Mouse (Mus musculus) intestine, embryonic 15.5 days (tissue): ENCODE measurements around the gene Gm36028. TPM values are rescaled to one million over a fixed set of nuclear protein-coding genes. Genes with fewer than 3 reads are reported as not detected.

ENCODE experiments used
- ATAC-seq: fragments of 200-750 bp; cut with Nextera tagmentation; 2 replicates; pipeline ENCODE4 v1.8.0; 2017; ENCODE audit warnings: moderate TSS enrichment, moderate library complexity
- H3K27ac ChIP-seq: fragments of 300-500 bp; sonication (generic); 2 replicates; pipeline ENCODE4 v1.5.1; 2015; ENCODE audit warnings: mild to moderate bottlenecking, inconsistent platforms
- H3K27me3 ChIP-seq: fragments of 300-500 bp; sonication (generic); replicated peaks from 2 replicates; pipeline ENCODE4 v1.6.1; 2015; ENCODE audit warnings: inconsistent platforms
- H3K36me3 ChIP-seq: fragments of 300-500 bp; sonication (generic); 2 replicates; pipeline ENCODE4 v1.6.1; 2015; ENCODE audit warnings: inconsistent platforms
- H3K4me1 ChIP-seq: fragments of 300-500 bp; sonication (generic); replicated peaks from 2 replicates; pipeline ENCODE4 v1.6.1; 2015; ENCODE audit warnings: inconsistent platforms
- H3K4me2 ChIP-seq: fragments of 300-500 bp; sonication (generic); replicated peaks from 2 replicates; pipeline ENCODE4 v1.6.1; 2015; ENCODE audit warnings: mild to moderate bottlenecking, inconsistent platforms
- H3K4me3 ChIP-seq: fragments of 300-500 bp; sonication (generic); replicated peaks from 2 replicates; pipeline ENCODE4 v1.5.1; 2015; ENCODE audit warnings: inconsistent platforms
- H3K9ac ChIP-seq: fragments of 300-500 bp; sonication (generic); 2 replicates; pipeline ENCODE4 v1.6.1; 2015; ENCODE audit warnings: inconsistent platforms
- H3K9me3 ChIP-seq: fragments of 300-500 bp; sonication (generic); 2 replicates; pipeline ENCODE4 v1.6.1; 2016; ENCODE audit warnings: inconsistent platforms
- WGBS: fragments of 180-500 bp; shearing (Covaris S2); methylation state at CpG from one replicate; pipeline ENCODE4 v1.1.7; 2015; 5-methylcytosine and 5-hydroxymethylcytosine counted together
- polyA plus RNA-seq: library from polyadenylated mRNA; unstranded; fragments of >200 nt; fragmentation: Nextera tagmentation; extraction: Ambion mirVana; gene quantifications from 2 replicates; pipeline ENCODE4 v1.2.1, GENCODE M21; 2015

The Gm36028 gene
- polyA plus RNA-seq, 1 experiment from 2014 or later = 0.80 TPM

GRCm38 (mm10) chr16:37823949-37824348, 37.0 kb downstream of the Gm36028 start:
- H3K4me3 ChIP-seq = no peak overlapping the region
- H3K27me3 ChIP-seq = no peaks in the 10 kb centered on the region
- ATAC-seq = no peak
- no peak overlapping the region for H3K4me2 ChIP-seq
- no peaks in the 10 kb centered on the region for H3K9me3 ChIP-seq
- 73% methylated on average over 5 of the region's 5 CpGs for WGBS
- no peaks in the 10 kb centered on the region for H3K4me1 ChIP-seq
- H3K9ac ChIP-seq = no peak overlapping the region
- peaks cover 19% of the 10 kb centered on the region for H3K36me3 ChIP-seq
- H3K27ac ChIP-seq = no peak overlapping the region

GRCm38 (mm10) chr16:37817986-37818385, 43.0 kb downstream of the Gm36028 start:
- no peak overlapping the region for H3K4me2 ChIP-seq
- H3K9ac ChIP-seq = no peak overlapping the region
- H3K27me3 ChIP-seq = no peaks in the 10 kb centered on the region
- H3K36me3 ChIP-seq = peaks cover 22% of the 10 kb centered on the region
- H3K4me3 ChIP-seq = no peak overlapping the region
- H3K4me1 ChIP-seq = peaks cover 11% of the 10 kb centered on the region
- no peak for ATAC-seq
- no peak overlapping the region for H3K27ac ChIP-seq
- 91% methylated on average over 4 of the region's 4 CpGs for WGBS
- no peaks in the 10 kb centered on the region for H3K9me3 ChIP-seq

- WGBS = 18% methylated on average over 7 of the region's 7 CpGs
- Histone ChIP-seq H3K27ac (peak overlapping the region; percentile 36; the same call in 1 of the 2 replicates), H3K4me2 (no peak overlapping the region), H3K27me3 (no peaks in the 10 kb centered on the region), H3K9ac (no peak overlapping the region), H3K4me3 (no peak overlapping the region), H3K4me1 (peaks cover 11% of the 10 kb centered on the region), H3K36me3 (0 out of 2 replicates have a peak, but pooled peaks cover 7% of the 10 kb centered on the region), H3K9me3 (no peaks in the 10 kb centered on the region)
- ATAC-seq = peak; percentile 95
Measured at GRCm38 (mm10) chr16:37814383-37814971, 46.5 kb downstream of the Gm36028 start.

GRCm38 (mm10) chr16:37813691-37814382, 47.1 kb downstream of the Gm36028 start:
- peaks cover 15% of the 10 kb centered on the region for H3K4me1 ChIP-seq
- 0 out of 2 replicates have a peak overlapping the region, but pooled peaks have one; percentile 16 for H3K4me2 ChIP-seq
- no peaks in the 10 kb centered on the region for H3K27me3 ChIP-seq
- no peaks in the 10 kb centered on the region for H3K9me3 ChIP-seq
- H3K9ac ChIP-seq = no peak overlapping the region
- ATAC-seq = no peak; the same call in 1 of the 2 replicates
- no peak overlapping the region for H3K4me3 ChIP-seq
- WGBS = 23% methylated on average over 5 of the region's 5 CpGs
- H3K36me3 ChIP-seq = 0 out of 2 replicates have a peak, but pooled peaks cover 6% of the 10 kb centered on the region
- H3K27ac ChIP-seq = peak overlapping the region; percentile 51

GRCm38 (mm10) chr16:37812474-37812886, 48.5 kb downstream of the Gm36028 start:
- Histone ChIP-seq H3K4me1 (peaks cover 21% of the 10 kb centered on the region), H3K4me2 (no peak overlapping the region), H3K27me3 (no peaks in the 10 kb centered on the region), H3K36me3 (0 out of 2 replicates have a peak, but pooled peaks cover 3% of the 10 kb centered on the region), H3K9me3 (no peaks in the 10 kb centered on the region), H3K27ac (no peak overlapping the region), H3K9ac (no peak overlapping the region), H3K4me3 (no peak overlapping the region)
- WGBS = 51% methylated on average over 9 of the region's 9 CpGs
- ATAC-seq = peak; percentile 50; the same call in 1 of the 2 replicates

- WGBS = 84% methylated on average over 8 of the region's 8 CpGs
- Histone ChIP-seq H3K4me3 (no peak overlapping the region), H3K4me1 (peaks cover 21% of the 10 kb centered on the region), H3K9me3 (no peaks in the 10 kb centered on the region), H3K36me3 (0 out of 2 replicates have a peak, but pooled peaks cover 3% of the 10 kb centered on the region), H3K27me3 (no peaks in the 10 kb centered on the region), H3K4me2 (no peak overlapping the region), H3K27ac (no peak overlapping the region), H3K9ac (no peak overlapping the region)
- no peak for ATAC-seq
Measured at GRCm38 (mm10) chr16:37811874-37812273, 49.1 kb downstream of the Gm36028 start.

GRCm38 (mm10) chr16:37809623-37809992, 51.3 kb downstream of the Gm36028 start:
- peaks cover 17% of the 10 kb centered on the region for H3K4me1 ChIP-seq
- no peaks in the 10 kb centered on the region for H3K27me3 ChIP-seq
- 61% methylated on average over 6 of the region's 6 CpGs for WGBS
- H3K36me3 ChIP-seq = no peaks in the 10 kb centered on the region
- H3K9me3 ChIP-seq = no peaks in the 10 kb centered on the region
- no peak for ATAC-seq
- H3K4me3 ChIP-seq = no peak overlapping the region
- H3K27ac ChIP-seq = peak overlapping the region; percentile 75
- H3K4me2 ChIP-seq = no peak overlapping the region
- H3K9ac ChIP-seq = no peak overlapping the region

- H3K36me3 ChIP-seq = no peaks in the 10 kb centered on the region; the same call in 1 of the 2 replicates
- H3K4me2 ChIP-seq = no peak overlapping the region; the same call in 1 of the 2 replicates
- H3K9ac ChIP-seq = no peak overlapping the region
- H3K27ac ChIP-seq = peak overlapping the region; percentile 75
- H3K4me3 ChIP-seq = no peak overlapping the region
- H3K27me3 ChIP-seq = no peaks in the 10 kb centered on the region
- WGBS = 58% methylated on average over 10 of the region's 10 CpGs
- no peaks in the 10 kb centered on the region for H3K9me3 ChIP-seq
- H3K4me1 ChIP-seq = peaks cover 16% of the 10 kb centered on the region
- ATAC-seq = peak; percentile 53; the same call in 1 of the 2 replicates
Measured at GRCm38 (mm10) chr16:37808866-37809622, 51.9 kb downstream of the Gm36028 start.

- Histone ChIP-seq H3K27ac (no peak overlapping the region), H3K4me3 (no peak overlapping the region), H3K36me3 (no peaks in the 10 kb centered on the region; the same call in 1 of the 2 replicates), H3K27me3 (no peaks in the 10 kb centered on the region), H3K9me3 (no peaks in the 10 kb centered on the region), H3K4me1 (peaks cover 10% of the 10 kb centered on the region), H3K4me2 (no peak overlapping the region), H3K9ac (no peak overlapping the region)
- WGBS = 79% methylated on average over 8 of the region's 8 CpGs
- ATAC-seq = no peak
Measured at GRCm38 (mm10) chr16:37807269-37807668, 53.7 kb downstream of the Gm36028 start.

GRCm38 (mm10) chr16:37805746-37806495, 55.0 kb downstream of the Gm36028 start:
- Histone ChIP-seq H3K27me3 (no peaks in the 10 kb centered on the region), H3K36me3 (no peaks in the 10 kb centered on the region; the same call in 1 of the 2 replicates), H3K9me3 (no peaks in the 10 kb centered on the region), H3K4me2 (no peak overlapping the region), H3K9ac (no peak overlapping the region), H3K4me3 (no peak overlapping the region), H3K4me1 (peaks cover 10% of the 10 kb centered on the region; the same call in 1 of the 2 replicates), H3K27ac (0 out of 2 replicates have a peak overlapping the region, but pooled peaks have one; percentile 8)
- ATAC-seq = no peak
- 68% methylated on average over 3 of the region's 3 CpGs for WGBS

GRCm38 (mm10) chr16:37803387-37803950, 57.5 kb downstream of the Gm36028 start:
- ATAC-seq = no peak
- Histone ChIP-seq H3K4me1 (peaks cover 6% of the 10 kb centered on the region; the same call in 1 of the 2 replicates), H3K27ac (no peak overlapping the region), H3K27me3 (no peaks in the 10 kb centered on the region), H3K9me3 (no peaks in the 10 kb centered on the region), H3K4me2 (no peak overlapping the region), H3K36me3 (no peaks in the 10 kb centered on the region; the same call in 1 of the 2 replicates), H3K9ac (no peak overlapping the region), H3K4me3 (no peak overlapping the region)
- WGBS = 98% methylated on average over 9 of the region's 9 CpGs
